Mouse (Mus musculus) mouse embryonic stem cell (cell line): ENCODE measurements around the gene Bace2.

Source experiments
- in situ Hi-C, 2 experiments: fragments of 300-500 bp; cut with MboI; formaldehyde crosslinking; loops; 1 replicate in 1 of 2; 3 replicates in 1 of 2; pipeline ENCODE4 v1.14.3; 2019 to 2020; ENCODE audit warnings: low sequenced_read_pairs in 2 of 2, low pct_unique_long_range_greater_than_20kb in 1 of 2, mixed read lengths in 1 of 2; ENCODE audit not compliant: unreplicated experiment in 1 of 2

Gene Bace2

DNA sequence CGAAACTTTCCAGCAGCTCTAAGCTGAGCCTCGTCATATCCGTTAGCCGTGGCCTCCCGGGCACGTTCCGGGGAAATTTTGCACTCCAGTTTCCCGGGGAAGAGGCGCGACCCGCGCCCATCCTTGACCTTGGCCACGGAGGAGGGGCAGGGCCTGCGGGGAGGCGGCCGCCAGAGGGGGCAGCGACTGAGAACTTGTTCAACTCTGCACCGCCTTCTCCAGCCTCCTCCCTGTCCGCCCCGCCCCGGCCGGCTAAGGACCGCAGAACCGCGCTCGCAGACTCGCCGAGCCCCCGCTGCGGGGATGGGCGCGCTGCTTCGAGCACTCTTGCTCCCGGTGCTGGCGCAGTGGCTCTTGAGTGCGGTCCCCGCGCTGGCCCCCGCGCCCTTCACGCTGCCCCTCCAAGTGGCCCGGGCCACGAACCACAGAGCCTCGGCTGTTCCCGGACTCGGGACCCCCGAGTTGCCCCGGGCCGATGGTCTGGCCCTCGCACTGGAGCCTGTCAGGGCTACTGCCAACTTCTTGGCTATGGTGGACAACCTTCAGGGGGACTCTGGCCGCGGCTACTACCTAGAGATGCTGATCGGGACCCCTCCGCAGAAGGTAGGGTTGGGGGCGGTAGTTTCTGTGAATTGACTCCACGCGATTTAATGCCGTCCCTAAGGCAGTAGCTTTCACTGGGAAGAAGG is at the start of gene Bace2:
Bace2 (plus strand) TSS at position 244 of the 689 bp plus-strand sequence.
- in situ Hi-C loops, result no loop called here

DNA sequence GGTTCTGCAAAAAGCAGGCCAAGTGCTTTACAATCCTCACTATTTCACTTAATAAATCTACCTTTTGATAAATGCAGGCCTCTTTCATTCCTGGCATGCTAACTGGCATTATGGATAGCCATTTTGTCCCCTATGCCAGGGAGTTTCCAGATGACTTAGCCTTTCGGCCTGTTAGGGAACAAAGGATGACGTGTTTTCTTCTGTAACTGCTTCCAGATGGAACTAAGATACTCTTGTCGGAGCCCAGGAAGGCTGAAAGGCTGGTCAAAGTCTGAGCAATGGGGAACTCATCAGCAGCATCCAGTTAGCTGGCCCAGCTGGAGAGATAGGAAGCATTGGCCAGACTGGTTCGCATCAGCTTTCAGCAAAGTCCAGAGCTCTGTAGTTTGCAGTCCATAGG is 48.9 kb upstream of the Bace2 start:
- in situ Hi-C loops, result no loop called here

DNA sequence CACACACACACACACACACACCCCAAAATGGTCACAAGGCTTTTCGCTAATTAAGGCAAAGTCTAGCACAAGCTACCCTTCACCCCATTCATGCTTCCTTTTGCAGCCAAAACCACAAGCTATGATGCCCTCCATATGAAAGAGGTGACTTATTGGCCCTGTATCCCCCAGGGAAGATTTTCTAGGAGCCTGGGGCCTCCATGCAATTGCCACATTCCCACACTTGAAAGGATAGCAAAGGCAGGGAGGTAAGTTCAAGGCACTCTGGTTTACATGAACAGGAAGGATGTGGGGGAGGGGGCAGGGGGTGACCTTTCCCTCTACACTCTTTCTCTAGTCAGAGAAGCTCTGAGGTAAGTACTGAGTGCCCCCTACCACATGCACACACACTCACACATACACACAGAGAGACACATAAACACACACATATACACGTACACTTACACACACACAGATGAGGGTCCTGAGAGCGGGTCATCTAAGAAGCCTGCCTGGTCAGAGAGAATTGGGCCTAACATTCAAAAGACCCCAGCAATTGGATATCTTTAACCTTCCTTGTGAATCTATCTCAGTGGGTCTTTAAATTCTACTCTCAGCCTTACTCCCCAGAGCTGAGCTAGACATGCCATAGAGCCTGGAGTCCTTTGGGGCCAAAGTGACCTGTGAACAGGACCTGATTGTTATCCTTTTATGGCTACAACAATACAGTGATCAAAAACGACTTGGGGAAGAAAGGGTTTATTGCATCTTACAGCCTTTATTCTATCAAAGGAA is 46.6 kb upstream of the Bace2 start:
- in situ Hi-C loops, result loop anchor here in 1 of 2 experiments (10.0 kb wide), 2 partner anchors 205 to 295 kb away; partner anchors contain the start of gene Fam3b

DNA sequence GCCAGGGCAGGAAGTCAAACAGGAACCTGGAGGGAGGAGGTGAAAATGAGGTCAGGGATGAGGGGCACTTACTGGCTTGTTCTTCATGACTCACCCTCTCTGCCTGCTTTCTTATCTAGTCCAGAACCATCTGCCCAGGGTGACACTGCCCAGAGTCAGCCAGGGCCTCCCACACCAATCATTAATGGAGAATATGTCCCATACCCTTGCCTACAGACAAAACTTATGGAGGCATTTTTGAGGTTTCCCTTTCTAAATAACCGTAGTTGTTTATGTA is 46.0 kb upstream of the Bace2 start:
- in situ Hi-C loops, result loop anchor here in 1 of 2 experiments (10.0 kb wide), 2 partner anchors 204 to 294 kb away; partner anchors contain the start of gene Fam3b

DNA sequence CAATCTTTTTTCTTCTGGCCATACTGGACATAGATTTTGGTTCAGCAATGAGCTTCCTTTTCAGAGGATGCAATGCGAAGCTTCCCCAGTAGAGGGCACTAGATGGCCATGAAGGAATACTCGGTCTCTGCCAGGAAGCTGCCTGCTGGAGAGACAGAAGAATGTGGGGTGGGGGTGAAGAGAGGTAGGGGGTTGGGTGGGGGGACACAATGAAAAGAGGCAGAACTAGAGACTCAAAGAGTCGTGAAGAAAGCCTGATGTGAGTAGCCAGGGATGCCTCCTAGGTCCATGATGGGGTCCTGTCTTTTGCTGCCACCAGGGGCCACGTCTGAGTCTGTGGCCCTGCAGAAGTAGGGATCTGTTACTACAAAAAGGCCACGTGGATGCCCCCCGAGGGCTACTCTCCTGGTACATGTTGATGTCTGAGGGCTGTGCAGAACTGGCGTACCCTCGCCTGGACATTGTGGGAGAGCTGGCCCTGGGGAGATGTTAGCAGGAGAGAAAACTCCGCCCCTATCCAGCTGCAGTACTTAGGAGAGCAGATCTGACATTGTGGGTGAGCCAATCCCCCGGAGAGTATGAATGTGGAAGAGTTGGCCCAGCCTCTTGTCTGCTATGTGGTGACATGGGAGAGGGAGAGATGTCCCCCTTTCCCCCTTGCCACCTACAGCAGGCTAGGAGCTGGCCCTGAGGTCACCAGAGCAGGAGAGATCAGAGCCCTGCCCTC is 43.4 kb upstream of the Bace2 start:
- in situ Hi-C loops, result loop anchor here in 1 of 2 experiments (10.0 kb wide), 2 partner anchors 202 to 292 kb away; partner anchors contain the start of gene Fam3b

DNA sequence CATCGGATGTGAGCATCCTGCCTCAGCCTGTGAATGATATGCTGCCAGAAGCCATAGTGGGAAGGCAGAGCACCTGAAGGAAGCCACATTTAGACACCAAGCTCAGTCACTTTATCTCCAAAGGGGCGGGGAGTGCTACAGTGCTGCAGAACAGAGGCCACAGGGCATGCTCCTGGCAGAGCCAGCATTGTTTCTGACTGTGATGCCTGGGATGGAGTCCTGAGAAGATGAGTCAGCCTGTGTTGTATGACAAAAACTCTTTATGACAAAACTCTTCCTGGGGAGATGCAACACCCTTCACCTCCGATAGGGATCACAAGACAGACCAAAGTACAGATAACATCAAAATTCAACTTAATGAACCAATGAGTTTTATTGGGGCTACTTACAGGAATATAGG is 35.0 kb upstream of the Bace2 start:
- in situ Hi-C loops, result no loop called here

DNA sequence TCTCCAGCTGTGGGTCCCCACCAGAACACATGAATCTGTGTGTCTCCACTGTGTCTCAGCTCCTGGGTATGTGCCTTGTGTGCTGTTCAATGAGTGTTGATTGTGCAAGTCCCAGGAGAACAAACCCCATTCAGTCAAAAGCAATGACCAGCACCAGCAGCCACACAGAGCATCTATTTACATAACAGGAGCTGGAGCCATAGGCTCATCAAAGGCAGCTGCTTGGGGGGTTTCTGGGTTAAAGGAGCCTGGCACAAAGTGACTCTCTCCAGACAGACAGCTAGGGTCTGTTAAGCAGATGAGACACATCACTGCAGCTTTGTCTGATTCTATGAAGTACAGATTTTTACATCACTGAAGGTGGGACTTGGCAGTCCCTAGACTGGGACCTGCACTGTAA is 33.9 kb upstream of the Bace2 start:
- in situ Hi-C loops, result no loop called here

DNA sequence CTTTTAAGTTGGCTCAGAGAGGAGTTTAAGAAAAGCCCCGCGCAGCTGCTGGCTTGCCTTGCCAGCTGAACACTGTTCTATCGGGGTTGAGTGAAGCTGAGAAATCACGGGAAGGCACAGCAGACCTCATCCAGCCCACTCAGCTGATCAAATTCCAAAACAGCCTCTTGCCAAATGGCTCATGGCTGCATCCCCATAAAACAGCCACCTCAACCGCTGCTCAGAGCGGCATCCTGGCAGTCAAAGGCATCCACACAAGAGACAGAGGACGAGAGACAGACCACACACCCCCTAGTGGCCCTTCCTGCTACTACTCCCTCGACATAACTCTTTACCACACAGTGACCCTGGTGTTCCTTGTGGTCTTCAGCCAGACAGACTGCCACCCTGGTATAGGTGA is 30.6 kb upstream of the Bace2 start:
- in situ Hi-C loops, result no loop called here

DNA sequence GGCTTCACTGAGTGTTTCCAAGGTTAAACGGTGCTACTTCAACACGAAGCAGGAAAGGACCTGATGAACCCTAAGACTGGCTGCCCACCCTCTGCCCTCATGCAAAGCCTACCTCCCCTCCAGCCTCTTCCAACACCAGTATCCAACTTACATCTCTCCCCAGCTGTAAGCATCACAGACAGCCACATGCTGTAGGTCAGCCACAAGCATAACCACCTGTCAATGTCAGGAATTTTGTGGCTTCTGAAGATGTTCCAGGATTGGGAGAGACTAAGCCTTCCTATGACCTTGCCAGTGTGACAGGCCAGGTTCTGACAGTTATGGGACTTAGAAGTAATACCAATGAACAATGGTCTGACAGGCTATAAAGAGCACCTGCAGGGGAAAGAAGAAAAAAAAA is 27.9 kb upstream of the Bace2 start:
- in situ Hi-C loops, result no loop called here

DNA sequence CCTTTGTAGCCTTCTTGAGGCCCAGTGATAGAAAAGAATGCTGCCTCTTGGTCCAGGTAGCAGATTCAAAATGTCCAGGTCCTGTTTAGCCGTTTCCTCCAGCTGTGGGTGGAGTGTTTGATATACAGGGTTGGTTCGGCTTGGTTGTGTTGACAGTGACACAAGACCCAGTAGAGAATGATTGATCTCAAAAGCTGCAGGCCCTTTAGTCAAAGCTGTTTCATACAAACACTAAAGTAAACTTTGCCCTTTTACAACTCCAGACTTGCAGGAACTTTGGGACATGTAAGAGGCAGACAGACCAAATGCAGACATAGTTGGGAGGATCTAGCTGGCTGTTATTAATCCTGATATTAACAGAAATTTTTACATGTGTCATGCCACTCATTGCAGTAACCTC is 3.5 kb upstream of the Bace2 start:
- in situ Hi-C loops, result no loop called here

DNA sequence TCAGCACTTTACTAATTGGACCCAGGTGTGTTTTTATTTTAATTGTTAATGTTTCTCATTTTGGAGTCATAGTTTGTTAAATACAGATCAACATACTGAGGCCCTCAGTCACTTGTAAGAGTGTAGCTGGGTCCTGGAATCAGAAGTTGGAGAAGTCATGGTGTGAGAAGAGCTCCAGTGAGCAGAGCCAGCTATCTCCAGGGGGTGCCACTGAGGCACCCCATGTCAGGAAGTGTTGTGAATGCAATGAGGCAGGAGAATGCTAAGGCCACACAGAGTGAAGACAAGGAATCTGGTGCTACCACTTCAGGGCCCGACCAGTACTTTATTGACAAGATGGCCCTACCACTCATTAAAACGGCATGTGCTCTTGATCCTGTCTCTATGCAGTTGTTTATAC is 1.9 kb upstream of the Bace2 start:
- in situ Hi-C loops, result no loop called here

DNA sequence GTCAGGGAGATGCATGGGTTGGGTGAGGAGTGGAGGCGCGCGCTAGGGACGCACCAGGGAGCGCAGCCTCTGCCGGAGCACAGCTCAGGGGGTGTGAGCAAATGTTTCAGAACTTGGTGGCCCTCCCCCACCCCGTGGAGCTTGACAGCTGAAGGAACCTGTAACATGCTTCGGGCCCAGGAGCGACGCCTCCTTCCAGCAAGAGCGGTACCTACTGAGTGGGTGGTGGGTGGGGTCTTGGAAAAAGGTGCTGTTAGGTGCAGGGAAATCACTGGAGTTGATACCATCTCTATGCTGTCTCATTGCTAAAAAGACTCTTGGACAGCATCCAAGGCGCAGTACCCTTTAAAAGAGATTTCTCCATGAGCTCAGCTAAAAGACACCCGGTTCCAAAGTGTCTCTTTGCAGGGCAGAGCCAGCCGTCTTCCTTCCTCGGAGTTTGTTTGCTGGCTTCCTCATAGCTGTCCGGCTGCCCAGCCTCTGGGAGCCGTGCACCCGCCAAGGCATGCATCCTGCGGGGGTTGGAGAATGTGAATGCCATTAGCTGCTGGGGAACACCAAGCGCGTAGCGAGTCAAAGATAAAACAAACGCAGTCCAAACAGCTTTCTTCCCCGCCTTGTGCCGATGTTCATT is 763 bp downstream of the Bace2 start:
- in situ Hi-C loops, result no loop called here

DNA sequence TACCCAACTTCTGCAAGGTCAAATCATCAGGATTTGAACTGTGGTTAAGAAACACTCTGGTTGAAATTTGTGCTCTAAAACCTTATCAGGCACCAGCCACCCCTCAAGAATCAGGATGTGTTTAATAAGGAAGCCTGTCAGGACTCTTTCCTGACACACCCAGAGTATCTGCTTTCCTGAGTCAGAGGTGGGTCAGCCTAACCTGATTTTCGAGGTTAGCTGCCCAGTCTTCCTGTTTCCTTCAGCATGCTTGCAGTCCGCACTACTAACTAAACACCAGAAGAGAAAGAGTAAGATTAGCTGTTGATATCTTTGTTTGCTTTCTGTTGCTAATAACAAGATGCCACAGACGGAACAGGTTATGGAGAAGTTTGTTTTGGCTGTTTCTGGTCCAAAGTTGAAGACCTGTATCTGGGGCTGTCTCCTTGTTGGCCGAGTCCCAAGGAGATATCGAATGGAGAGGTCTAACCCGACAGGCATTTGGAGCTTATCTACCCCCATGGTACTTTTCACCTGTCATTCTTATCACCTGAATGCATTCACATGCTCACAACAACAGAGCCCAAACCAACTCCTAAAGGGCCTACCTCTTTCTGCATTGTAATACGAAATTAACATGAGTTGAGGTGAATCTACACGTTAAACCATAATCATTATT is 5.8 kb downstream of the Bace2 start:
- in situ Hi-C loops, result no loop called here

DNA sequence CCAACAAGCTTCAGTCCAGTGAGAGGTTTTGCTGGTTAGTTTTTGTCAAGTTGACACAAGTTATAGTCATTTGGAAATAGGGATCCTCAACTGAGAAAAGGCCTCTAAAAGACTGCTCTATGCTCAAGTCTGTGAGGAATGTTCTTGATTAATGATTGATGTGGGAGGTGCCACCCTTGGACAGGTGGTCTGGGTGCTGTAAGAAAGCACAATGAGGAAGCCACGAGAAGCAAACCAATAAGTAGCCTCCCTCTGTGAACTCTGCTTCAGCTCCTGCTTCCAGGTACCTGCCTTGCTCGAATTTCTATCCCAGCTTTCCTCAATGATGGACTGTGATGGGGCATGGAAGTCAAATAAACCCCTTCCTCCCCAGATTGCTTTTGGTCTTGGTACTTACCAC is 9.6 kb downstream of the Bace2 start:
- in situ Hi-C loops, result no loop called here

DNA sequence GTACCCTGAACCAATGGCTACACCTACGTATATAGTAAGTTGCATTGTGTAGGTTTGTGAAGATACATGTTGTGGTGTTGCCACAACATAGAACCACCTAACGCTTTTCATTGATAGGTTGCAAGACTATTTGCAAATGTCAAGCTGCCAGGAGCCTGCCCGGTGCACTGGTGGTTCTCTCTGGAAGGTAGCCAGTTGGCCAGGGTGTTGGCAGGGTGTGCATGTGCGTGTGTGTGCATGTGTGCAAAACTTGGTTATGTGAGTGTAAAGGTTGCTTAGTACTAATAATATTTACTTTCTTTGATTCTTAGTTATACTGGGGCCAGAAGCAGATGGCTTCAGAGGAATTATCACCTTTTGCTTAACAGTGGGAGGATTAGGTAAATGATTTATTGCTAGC is 13.7 kb downstream of the Bace2 start:
- in situ Hi-C loops, result no loop called here

DNA sequence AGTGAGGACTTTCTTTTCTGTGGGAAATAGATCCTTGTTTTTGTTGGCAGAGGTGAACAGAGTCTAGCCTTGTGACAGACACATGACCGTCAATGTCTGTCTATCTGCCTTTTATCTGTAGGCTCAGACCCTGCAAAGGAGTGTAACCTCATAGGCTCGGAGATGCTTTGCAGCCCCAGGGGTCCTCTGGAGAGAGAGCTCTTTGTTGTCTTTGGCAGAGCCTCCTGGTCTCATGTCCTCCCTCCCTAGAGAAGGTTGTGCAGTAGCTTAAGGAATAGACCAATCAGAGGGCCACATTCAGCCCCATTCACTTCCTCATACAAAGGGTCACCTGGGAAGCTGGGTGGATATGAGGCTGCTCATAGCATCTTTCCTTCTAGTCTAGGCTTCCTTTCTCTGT is 31.4 kb downstream of the Bace2 start:
- in situ Hi-C loops, result no loop called here

DNA sequence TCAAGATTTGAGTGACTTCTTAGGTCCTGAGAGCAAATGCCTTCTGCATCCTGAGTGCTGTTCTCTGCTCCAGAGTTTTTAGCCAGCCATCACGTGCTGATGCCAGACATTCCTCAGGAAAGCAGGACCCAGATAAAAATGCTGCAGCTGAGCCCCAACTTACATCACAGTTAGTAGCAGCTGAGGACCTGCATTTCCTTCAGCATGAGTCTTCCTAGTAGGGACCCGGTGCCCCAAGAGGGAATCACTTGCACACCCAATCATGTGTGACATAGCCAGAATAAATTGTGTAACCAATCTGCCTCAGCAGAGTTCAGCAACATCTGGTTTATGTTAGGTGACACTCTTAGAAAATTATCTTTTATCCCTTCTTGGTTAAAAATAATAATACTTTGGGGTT is 34.7 kb downstream of the Bace2 start:
- in situ Hi-C loops, result no loop called here

DNA sequence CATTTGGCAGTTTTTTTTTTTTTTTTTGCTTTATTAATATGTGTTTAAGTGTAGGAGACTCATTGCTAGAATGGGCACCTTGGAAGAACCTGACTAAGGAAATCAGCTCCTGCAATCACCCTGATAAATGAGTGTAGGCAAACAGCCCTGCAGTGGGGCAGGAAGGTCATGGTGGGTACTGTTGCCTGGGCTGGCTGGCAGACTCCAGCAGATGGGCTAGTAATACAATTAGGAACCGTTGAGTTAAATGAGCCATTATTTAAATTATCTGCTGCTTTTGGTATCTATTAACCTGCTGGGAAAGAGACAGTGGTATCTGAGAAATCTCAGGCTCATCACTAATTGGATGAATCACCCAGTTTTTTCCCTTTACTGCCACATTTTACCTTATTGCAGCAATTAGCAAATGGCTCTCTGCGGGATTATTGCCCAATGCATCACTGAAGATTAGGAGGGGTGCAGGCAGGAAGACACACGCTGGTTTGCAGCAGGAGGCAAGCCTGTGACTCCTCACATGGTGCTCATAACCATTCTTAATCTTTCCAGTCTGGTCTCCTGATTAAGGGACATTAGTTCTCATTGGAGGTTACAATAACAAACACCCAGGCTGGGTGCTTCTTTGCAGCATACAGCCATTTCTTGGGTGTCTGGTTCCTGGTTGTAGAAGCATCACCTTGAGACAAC is 35.3 kb downstream of the Bace2 start:
- in situ Hi-C loops, result no loop called here
